Mouse (Mus musculus): ENCODE results near the gene Ddx23. TPM values are rescaled to one million over a fixed set of nuclear protein-coding genes. Genes with fewer than 3 reads are reported as not detected.

Gene Ddx23
- total RNA-seq (2017), result 93.8 and 108 TPM in 2 replicates

GRCm38 (mm10) chr15:98662567-98663545 lies at the start of gene Ddx23:
Ddx23 (minus strand) TSS chr15:98662894.
- ATAC-seq (replicated peaks in 1 of 2; ENCODE audit: insufficient read depth in 1 of 2, low FRiP score in 2 of 2, low TSS enrichment in 1 of 2, low read depth in 1 of 2, poor library complexity in 2 of 2, severe bottlenecking in 2 of 2), result peak; percentile 97

- ATAC-seq (replicated peaks in 1 of 2; ENCODE audit: insufficient read depth in 1 of 2, low FRiP score in 2 of 2, low TSS enrichment in 1 of 2, low read depth in 1 of 2, poor library complexity in 2 of 2, severe bottlenecking in 2 of 2), result peak; percentile 32 to 74; a peak in 3 of 4 replicates
Observed at GRCm38 (mm10) chr15:98710442-98710841, 47.7 kb upstream of the Ddx23 start.

GRCm38 (mm10) chr15:98707766-98708372 lies 45.2 kb upstream of the Ddx23 start, which contains the start of gene Ccdc65:
Ccdc65 (plus strand) TSS chr15:98708207.
- peak; percentile 75 to 83 for ATAC-seq (replicated peaks in 1 of 2; ENCODE audit: insufficient read depth in 1 of 2, low FRiP score in 2 of 2, low TSS enrichment in 1 of 2, low read depth in 1 of 2, poor library complexity in 2 of 2, severe bottlenecking in 2 of 2)

GRCm38 (mm10) chr15:98704312-98704711 lies 41.6 kb upstream of the Ddx23 start:
- ATAC-seq (replicated peaks in 1 of 2; ENCODE audit: insufficient read depth in 1 of 2, low FRiP score in 2 of 2, low TSS enrichment in 1 of 2, low read depth in 1 of 2, poor library complexity in 2 of 2, severe bottlenecking in 2 of 2), result no peak

- ATAC-seq (replicated peaks in 1 of 2; ENCODE audit: insufficient read depth in 1 of 2, low FRiP score in 2 of 2, low TSS enrichment in 1 of 2, low read depth in 1 of 2, poor library complexity in 2 of 2, severe bottlenecking in 2 of 2), result peak; percentile 86 to 93
Observed at GRCm38 (mm10) chr15:98699190-98700105, 36.8 kb upstream of the Ddx23 start.

GRCm38 (mm10) chr15:98696216-98696615 lies 33.5 kb upstream of the Ddx23 start:
- no peak for ATAC-seq (replicated peaks in 1 of 2; ENCODE audit: insufficient read depth in 1 of 2, low FRiP score in 2 of 2, low TSS enrichment in 1 of 2, low read depth in 1 of 2, poor library complexity in 2 of 2, severe bottlenecking in 2 of 2)

- ATAC-seq (replicated peaks in 1 of 2; ENCODE audit: insufficient read depth in 1 of 2, low FRiP score in 2 of 2, low TSS enrichment in 1 of 2, low read depth in 1 of 2, poor library complexity in 2 of 2, severe bottlenecking in 2 of 2), result no peak
Observed at GRCm38 (mm10) chr15:98695726-98696125, 33.0 kb upstream of the Ddx23 start.

GRCm38 (mm10) chr15:98692171-98692715 lies 29.5 kb upstream of the Ddx23 start:
- ATAC-seq (replicated peaks in 1 of 2; ENCODE audit: insufficient read depth in 1 of 2, low FRiP score in 2 of 2, low TSS enrichment in 1 of 2, low read depth in 1 of 2, poor library complexity in 2 of 2, severe bottlenecking in 2 of 2), result no peak

GRCm38 (mm10) chr15:98691486-98692147 lies 28.9 kb upstream of the Ddx23 start:
- no peak for ATAC-seq (replicated peaks in 1 of 2; ENCODE audit: insufficient read depth in 1 of 2, low FRiP score in 2 of 2, low TSS enrichment in 1 of 2, low read depth in 1 of 2, poor library complexity in 2 of 2, severe bottlenecking in 2 of 2)

GRCm38 (mm10) chr15:98689682-98690081 lies 27.0 kb upstream of the Ddx23 start:
- no peak for ATAC-seq (replicated peaks in 1 of 2; ENCODE audit: insufficient read depth in 1 of 2, low FRiP score in 2 of 2, low TSS enrichment in 1 of 2, low read depth in 1 of 2, poor library complexity in 2 of 2, severe bottlenecking in 2 of 2)

GRCm38 (mm10) chr15:98685926-98686325 lies 23.2 kb upstream of the Ddx23 start:
- no peak for ATAC-seq (replicated peaks in 1 of 2; ENCODE audit: insufficient read depth in 1 of 2, low FRiP score in 2 of 2, low TSS enrichment in 1 of 2, low read depth in 1 of 2, poor library complexity in 2 of 2, severe bottlenecking in 2 of 2)

- ATAC-seq (replicated peaks in 1 of 2; ENCODE audit: insufficient read depth in 1 of 2, low FRiP score in 2 of 2, low TSS enrichment in 1 of 2, low read depth in 1 of 2, poor library complexity in 2 of 2, severe bottlenecking in 2 of 2), result no peak; a peak in 1 of 4 replicates
Observed at GRCm38 (mm10) chr15:98683746-98684145, 21.1 kb upstream of the Ddx23 start.

- peak in 1 of 2 experiments; percentile 25; a peak in 1 of 4 replicates for ATAC-seq (replicated peaks in 1 of 2; ENCODE audit: insufficient read depth in 1 of 2, low FRiP score in 2 of 2, low TSS enrichment in 1 of 2, low read depth in 1 of 2, poor library complexity in 2 of 2, severe bottlenecking in 2 of 2)
Observed at GRCm38 (mm10) chr15:98683177-98683576, 20.5 kb upstream of the Ddx23 start.

GRCm38 (mm10) chr15:98681633-98682032 lies 18.9 kb upstream of the Ddx23 start:
- no peak for ATAC-seq (replicated peaks in 1 of 2; ENCODE audit: insufficient read depth in 1 of 2, low FRiP score in 2 of 2, low TSS enrichment in 1 of 2, low read depth in 1 of 2, poor library complexity in 2 of 2, severe bottlenecking in 2 of 2)

GRCm38 (mm10) chr15:98680660-98681059 lies 18.0 kb upstream of the Ddx23 start:
- no peak for ATAC-seq (replicated peaks in 1 of 2; ENCODE audit: insufficient read depth in 1 of 2, low FRiP score in 2 of 2, low TSS enrichment in 1 of 2, low read depth in 1 of 2, poor library complexity in 2 of 2, severe bottlenecking in 2 of 2)

- no peak for ATAC-seq (replicated peaks in 1 of 2; ENCODE audit: insufficient read depth in 1 of 2, low FRiP score in 2 of 2, low TSS enrichment in 1 of 2, low read depth in 1 of 2, poor library complexity in 2 of 2, severe bottlenecking in 2 of 2)
Observed at GRCm38 (mm10) chr15:98677977-98678376, 15.3 kb upstream of the Ddx23 start.
